ENCODE assay signal across 7 mouse cellular contexts in genomic region chr11:32644010-32644409, GRCm38 (mm10). TPM values are rescaled to one million over a fixed set of nuclear protein-coding genes. Genes with fewer than 3 reads are reported as not detected.
DNase-seq lines count a peak whose midpoint lies in the region; ATAC-seq and TF ChIP-seq lines count a peak whose summit lies in the region.

No protein-coding gene starts in this region.

- no peak for TF ChIP-seq POLR2A in testis, adult 2 months (IDR thresholded peaks at IDR 0.05; ENCODE audit: control insufficient read depth, low read depth, low read length)

- no peaks in the 10 kb centered on the region for H3K27me3 ChIP-seq in testis, adult 2 months (ENCODE audit: control insufficient read depth, insufficient read depth, low read length)
- no peaks in the 10 kb centered on the region for H3K27me3 ChIP-seq in forebrain, embryonic 10.5 days (ENCODE audit: poor library complexity, severe bottlenecking)
- no peaks in the 10 kb centered on the region for H3K27me3 ChIP-seq in liver, embryonic 11.5 days (replicated peaks; ENCODE audit: control insufficient read depth, insufficient read depth, low read length)
- no peaks in the 10 kb centered on the region for H3K27me3 ChIP-seq in stomach, postnatal 0 days (ENCODE audit: control insufficient read depth, insufficient read depth, low read length)

- no peaks in the 10 kb centered on the region for H3K36me3 ChIP-seq in testis, adult 2 months (ENCODE audit: control insufficient read depth, insufficient read depth, low read length)
- no peaks in the 10 kb centered on the region for H3K36me3 ChIP-seq in forebrain, embryonic 10.5 days (replicated peaks)
- H3K36me3 ChIP-seq in liver, embryonic 11.5 days (ENCODE audit: control insufficient read depth, insufficient read depth, low read length), result no peaks in the 10 kb centered on the region
- H3K36me3 ChIP-seq in stomach, postnatal 0 days (ENCODE audit: control insufficient read depth, insufficient read depth, low read length), result no peaks in the 10 kb centered on the region

- no peak for TF ChIP-seq EP300 in stomach, postnatal 0 days (optimal IDR thresholded peaks at IDR 0.05)

- H3K4me2 ChIP-seq in liver, embryonic 11.5 days, result peak overlapping the region; percentile 93
- peak overlapping the region; percentile 67 for H3K4me2 ChIP-seq in stomach, postnatal 0 days (replicated peaks; ENCODE audit: low read depth)

- no peak for ATAC-seq in liver, embryonic 11.5 days (replicated peaks; ENCODE audit: low FRiP score)
- ATAC-seq in stomach, postnatal 0 days (ENCODE audit: low FRiP score, low TSS enrichment), result no peak

- 61% methylated on average over 3 of the region's 3 CpGs for WGBS in forebrain, embryonic 10.5 days
- WGBS in liver, embryonic 11.5 days, result 33% methylated on average over 3 of the region's 3 CpGs
- WGBS in stomach, postnatal 0 days, result 11% methylated on average over 3 of the region's 3 CpGs

- no peak for DNase-seq in testis, postnatal 10 days (ENCODE audit: low spot score)
- DNase-seq in forebrain, embryonic 10.5 days (ENCODE audit: extremely low spot score, low spot score), result no peak
- DNase-seq in liver, embryonic 11.5 days (ENCODE audit: low spot score), result no peak
- DNase-seq in stomach, postnatal 0 days (ENCODE audit: low spot score), result no peak
- no peak for DNase-seq in embryo, embryonic 10.5 days (ENCODE audit: low spot score)
- DNase-seq in urinary bladder, adult 18-20 months (ENCODE audit: low spot score in 2 of 2), result no peak

- H3K4me1 ChIP-seq in testis, adult 2 months (ENCODE audit: control insufficient read depth, insufficient read depth, low read length), result no peaks in the 10 kb centered on the region
- H3K4me1 ChIP-seq in forebrain, embryonic 10.5 days, result peaks cover 30% of the 10 kb centered on the region
- H3K4me1 ChIP-seq in liver, embryonic 11.5 days (replicated peaks; ENCODE audit: control insufficient read depth, insufficient read depth, low read length), result peaks cover 21% of the 10 kb centered on the region
- H3K4me1 ChIP-seq in stomach, postnatal 0 days (replicated peaks; ENCODE audit: control insufficient read depth, insufficient read depth), result no peaks in the 10 kb centered on the region; the same call in 1 of the 2 replicates

- H3K27ac ChIP-seq in testis, adult 2 months (ENCODE audit: control insufficient read depth, insufficient read depth, low read depth, low read length), result no peak overlapping the region
- peak overlapping the region; percentile 99 for H3K27ac ChIP-seq in forebrain, embryonic 10.5 days
- 0 out of 2 replicates have a peak overlapping the region, but pooled peaks have one; percentile 22 for H3K27ac ChIP-seq in liver, embryonic 11.5 days (ENCODE audit: low read depth, low read length)
- H3K27ac ChIP-seq in stomach, postnatal 0 days (replicated peaks), result peak overlapping the region; percentile 99

- peak overlapping the region; percentile 99; the same call in 1 of the 2 replicates for H3K4me3 ChIP-seq in testis, adult 2 months (ENCODE audit: control insufficient read depth, low read depth, low read length)
- peak overlapping the region; percentile 83 for H3K4me3 ChIP-seq in forebrain, embryonic 10.5 days
- peak overlapping the region; percentile 89 for H3K4me3 ChIP-seq in liver, embryonic 11.5 days (ENCODE audit: low read depth, low read length)
- peak overlapping the region; percentile 95 for H3K4me3 ChIP-seq in stomach, postnatal 0 days (ENCODE audit: low read depth, low read length)

- no peaks in the 10 kb centered on the region for H3K9me3 ChIP-seq in forebrain, embryonic 10.5 days
- no peaks in the 10 kb centered on the region for H3K9me3 ChIP-seq in liver, embryonic 11.5 days (ENCODE audit: control insufficient read depth, low read length)
- no peaks in the 10 kb centered on the region for H3K9me3 ChIP-seq in stomach, postnatal 0 days (ENCODE audit: control insufficient read depth, low read length)

- no peak for TF ChIP-seq CTCF in testis, adult 2 months (IDR thresholded peaks at IDR 0.05; ENCODE audit: control insufficient read depth, insufficient read depth, insufficient replicate concordance, low read depth, low read length)
- no peak for TF ChIP-seq CTCF in stomach, postnatal 0 days (IDR thresholded peaks at IDR 0.05; ENCODE audit: low read depth)

- peak overlapping the region; percentile 94 for H3K9ac ChIP-seq in liver, embryonic 11.5 days (ENCODE audit: low read depth, low read length)
- peak overlapping the region; percentile 98 for H3K9ac ChIP-seq in stomach, postnatal 0 days (ENCODE audit: low read length)

RNA-seq across cellular contexts. Expression of gene Fbxw11, which starts 1.5 kb away (rescaled TPM):
- polyA plus RNA-seq in testis, adult 2 months (2012; rRNA removed), result 11.7 and 13.8 TPM in 2 replicates
- 87.0 and 90.8 TPM in 2 replicates for polyA plus RNA-seq in forebrain, embryonic 10.5 days (2016; fragmentation: Nextera tagmentation; extraction: Ambion mirVana)
- polyA plus RNA-seq in liver, embryonic 11.5 days (2014; fragmentation: Nextera tagmentation; extraction: Ambion mirVana), result 44.2 and 54.1 TPM in 2 replicates
- polyA plus RNA-seq in stomach, postnatal 0 days (2015; fragmentation: Nextera tagmentation; extraction: Ambion mirVana), result 31.5 and 32.1 TPM in 2 replicates
